ENCODE assay signal across 12 mouse cellular contexts in the genomic region with DNA sequence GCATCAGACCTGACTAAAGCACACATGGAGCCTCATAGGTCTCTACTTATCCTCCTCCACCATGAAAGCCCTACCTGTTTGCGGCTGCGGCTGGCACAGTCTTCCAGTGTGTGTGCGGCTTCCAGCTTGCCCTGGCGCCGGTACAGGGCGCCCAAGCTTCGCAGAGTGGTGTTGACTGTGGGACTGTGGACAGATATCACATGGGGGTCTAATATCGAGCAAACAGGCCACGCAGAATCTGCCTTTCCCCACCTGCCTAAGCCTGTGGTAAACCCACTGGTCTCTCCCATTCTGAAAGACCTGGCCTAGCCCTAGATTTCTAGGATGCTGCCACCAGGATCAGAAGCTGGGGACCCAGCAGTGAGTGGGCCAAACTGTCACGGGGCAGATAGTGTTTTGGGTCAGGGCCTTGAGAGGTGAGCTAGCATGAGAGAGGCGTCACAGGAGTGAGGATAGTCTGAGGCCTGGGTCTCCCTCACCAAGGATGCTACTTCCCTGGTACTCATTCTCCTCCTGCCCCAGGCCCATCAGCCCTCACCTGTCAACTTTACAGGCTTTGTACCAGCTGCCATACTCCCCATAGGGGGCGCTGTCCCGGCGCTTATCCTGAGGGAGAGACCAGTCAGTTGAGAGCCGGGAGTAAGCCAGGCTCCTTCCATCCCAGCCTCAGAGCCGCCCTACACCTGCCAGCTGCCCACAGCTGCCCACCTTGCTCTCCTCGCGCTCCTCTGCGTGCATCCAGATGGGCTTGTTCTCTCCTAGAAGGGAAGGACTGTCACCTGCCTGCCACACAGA. TPM values are rescaled to one million over a fixed set of nuclear protein-coding genes. Genes with fewer than 3 reads are reported as not detected.
DNase-seq lines count a peak whose midpoint lies in the region; ATAC-seq and TF ChIP-seq lines count a peak whose summit lies in the region.
"Had no signal": no experiment of that assay in that cellular context is flagged by ENCODE, and none has a peak within 500 bp of the region (broad histone marks: within the 10 kb centered on the region; RNA-seq: fewer than 3 reads in every experiment).

No protein-coding gene starts in this region.

- TF ChIP-seq CTCF in lung, embryonic 14.5 days (IDR thresholded peaks at IDR 0.05; ENCODE audit: low read depth): peak; percentile 45
- peak; percentile 64 for TF ChIP-seq CTCF in lung, postnatal 0 days (IDR thresholded peaks at IDR 0.05)

- ATAC-seq in forebrain, embryonic 13.5 days: no peak
- ATAC-seq in forebrain, embryonic 16.5 days: no peak
- ATAC-seq in lung, embryonic 14.5 days (ENCODE audit: insufficient read depth): no peak
- ATAC-seq in lung, postnatal 0 days: no peak
- no peak for ATAC-seq in monocyte, adult 5-6 weeks (replicated peaks; ENCODE audit: insufficient number of reproducible peaks, low FRiP score, low TSS enrichment, poor library complexity, severe bottlenecking)
- ATAC-seq: Patski had no signal

- 72% methylated on average over 19 of the region's 19 CpGs for WGBS in forebrain, embryonic 13.5 days
- WGBS in forebrain, embryonic 16.5 days: 75% methylated on average over 19 of the region's 19 CpGs
- 70% methylated on average over 19 of the region's 19 CpGs for WGBS in lung, embryonic 14.5 days
- 68% methylated on average over 19 of the region's 19 CpGs for WGBS in lung, postnatal 0 days

- H3K27ac ChIP-seq in forebrain, embryonic 13.5 days: no peak overlapping the region
- no peak overlapping the region for H3K27ac ChIP-seq in forebrain, embryonic 16.5 days (ENCODE audit: low read length)
- peak overlapping the region; percentile 45; the same call in 1 of the 2 replicates for H3K27ac ChIP-seq in lung, embryonic 14.5 days (ENCODE audit: low read depth)
- no peak overlapping the region for H3K27ac ChIP-seq in lung, postnatal 0 days (ENCODE audit: low read length)
- H3K27ac ChIP-seq: embryonic facial prominence, embryonic 13.5 days; liver, embryonic 15.5 days had no signal

- H3K4me1 ChIP-seq in forebrain, embryonic 13.5 days: peaks cover 23% of the 10 kb centered on the region
- peaks cover 14% of the 10 kb centered on the region for H3K4me1 ChIP-seq in forebrain, embryonic 16.5 days (replicated peaks; ENCODE audit: control insufficient read depth, insufficient read depth, low read length)
- H3K4me1 ChIP-seq in lung, embryonic 14.5 days (ENCODE audit: insufficient read depth): peaks cover 5% of the 10 kb centered on the region; the same call in 1 of the 2 replicates
- peaks cover 7% of the 10 kb centered on the region; the same call in 1 of the 2 replicates for H3K4me1 ChIP-seq in lung, postnatal 0 days (ENCODE audit: insufficient read depth, low read depth, low read length)

- no peak overlapping the region for H3K4me2 ChIP-seq in forebrain, embryonic 13.5 days
- H3K4me2 ChIP-seq in forebrain, embryonic 16.5 days (ENCODE audit: low read length): no peak overlapping the region
- no peak overlapping the region for H3K4me2 ChIP-seq in lung, embryonic 14.5 days
- no peak overlapping the region for H3K4me2 ChIP-seq in lung, postnatal 0 days (replicated peaks; ENCODE audit: low read depth, low read length)
- H3K4me2 ChIP-seq: embryonic facial prominence, embryonic 13.5 days; liver, embryonic 15.5 days had no signal

- DNase-seq in lung, embryonic 14.5 days: no peak
- DNase-seq in lung, adult 18-20 months: no peak
- peak; percentile 77 for DNase-seq in R1 (ENCODE audit: low read depth, low spot score)
- no peak for DNase-seq in lung, postnatal 0 days (ENCODE audit: low spot score)
- no peak for DNase-seq in Muller cell, postnatal 12 days (ENCODE audit: inconsistent ontology term)
- DNase-seq: heart, postnatal 10 days had no signal

- peaks cover 69% of the 10 kb centered on the region for H3K36me3 ChIP-seq in forebrain, embryonic 13.5 days (ENCODE audit: poor library complexity, severe bottlenecking)
- H3K36me3 ChIP-seq in forebrain, embryonic 16.5 days (ENCODE audit: control insufficient read depth, insufficient read depth): peaks cover 17% of the 10 kb centered on the region
- peaks cover 54% of the 10 kb centered on the region for H3K36me3 ChIP-seq in lung, embryonic 14.5 days (ENCODE audit: insufficient read depth)
- 0 out of 2 replicates have a peak, but pooled peaks cover 4% of the 10 kb centered on the region for H3K36me3 ChIP-seq in lung, postnatal 0 days (ENCODE audit: insufficient read depth, low read length)

- no peak overlapping the region for H3K4me3 ChIP-seq in forebrain, embryonic 13.5 days
- no peak overlapping the region for H3K4me3 ChIP-seq in forebrain, embryonic 16.5 days (replicated peaks; ENCODE audit: low read length)
- H3K4me3 ChIP-seq in lung, embryonic 14.5 days (ENCODE audit: low read depth, low read length): no peak overlapping the region
- H3K4me3 ChIP-seq in lung, postnatal 0 days (ENCODE audit: low read depth, low read length): no peak overlapping the region
- H3K4me3 ChIP-seq: embryonic facial prominence, embryonic 13.5 days; liver, embryonic 15.5 days had no signal

- no peaks in the 10 kb centered on the region for H3K9me3 ChIP-seq in forebrain, embryonic 13.5 days (replicated peaks)
- H3K9me3 ChIP-seq in forebrain, embryonic 16.5 days (ENCODE audit: control insufficient read depth, low read length): no peaks in the 10 kb centered on the region
- no peaks in the 10 kb centered on the region for H3K9me3 ChIP-seq in lung, embryonic 14.5 days (ENCODE audit: low read depth, low read length)
- H3K9me3 ChIP-seq in lung, postnatal 0 days (ENCODE audit: low read length): no peaks in the 10 kb centered on the region
- H3K9me3 ChIP-seq: embryonic facial prominence, embryonic 13.5 days; liver, embryonic 15.5 days had no signal

- 0 out of 2 replicates have a peak overlapping the region, but pooled peaks have one; percentile 26 for H3K9ac ChIP-seq in forebrain, embryonic 13.5 days
- H3K9ac ChIP-seq in forebrain, embryonic 16.5 days (replicated peaks; ENCODE audit: low read depth, low read length): no peak overlapping the region
- H3K9ac ChIP-seq in lung, embryonic 14.5 days: no peak overlapping the region; the same call in 1 of the 2 replicates
- H3K9ac ChIP-seq in lung, postnatal 0 days (replicated peaks; ENCODE audit: low read depth): no peak overlapping the region
- H3K9ac ChIP-seq: liver, embryonic 15.5 days had no signal

- no peaks in the 10 kb centered on the region for H3K27me3 ChIP-seq in forebrain, embryonic 13.5 days
- H3K27me3 ChIP-seq in forebrain, embryonic 16.5 days (replicated peaks; ENCODE audit: control insufficient read depth, insufficient read depth, low read length): no peaks in the 10 kb centered on the region
- no peaks in the 10 kb centered on the region for H3K27me3 ChIP-seq in lung, embryonic 14.5 days (ENCODE audit: insufficient read depth, low read length)
- H3K27me3 ChIP-seq in lung, postnatal 0 days (replicated peaks; ENCODE audit: insufficient read depth, low read length): no peaks in the 10 kb centered on the region
- H3K27me3 ChIP-seq: embryonic facial prominence, embryonic 13.5 days; liver, embryonic 15.5 days; Patski had no signal

- TF ChIP-seq EP300 in lung, postnatal 0 days (IDR thresholded peaks at IDR 0.05): no peak

RNA-seq across cellular contexts. Expression of a gene that starts 3.0 kb away (rescaled TPM):
- polyA plus RNA-seq in forebrain, embryonic 13.5 days (2015; fragmentation: Nextera tagmentation; extraction: Ambion mirVana): 235 and 252 TPM in 2 replicates
- polyA plus RNA-seq in forebrain, embryonic 16.5 days (2015; fragmentation: Nextera tagmentation; extraction: Ambion mirVana): 239 and 241 TPM in 2 replicates
- 278 and 289 TPM in 2 replicates for polyA plus RNA-seq in lung, embryonic 14.5 days (2014; fragmentation: Nextera tagmentation; extraction: Ambion mirVana)
- polyA plus RNA-seq in lung, postnatal 0 days (2015; fragmentation: Nextera tagmentation; extraction: Ambion mirVana): 228 and 240 TPM in 2 replicates
- total RNA-seq in monocyte, adult 5-6 weeks (2017): 87.3 to 123 TPM (median 101 TPM) in 3 replicates

RNA-seq across cellular contexts. Expression of a gene that starts 8.5 kb away (rescaled TPM):
- 41.1 and 43.6 TPM in 2 replicates for polyA plus RNA-seq in forebrain, embryonic 13.5 days (2015; fragmentation: Nextera tagmentation; extraction: Ambion mirVana)
- polyA plus RNA-seq in forebrain, embryonic 16.5 days (2015; fragmentation: Nextera tagmentation; extraction: Ambion mirVana): 48.1 and 55.5 TPM in 2 replicates
- polyA plus RNA-seq in lung, embryonic 14.5 days (2014; fragmentation: Nextera tagmentation; extraction: Ambion mirVana): 20.4 and 24.8 TPM in 2 replicates
- polyA plus RNA-seq in lung, postnatal 0 days (2015; fragmentation: Nextera tagmentation; extraction: Ambion mirVana): 10.1 and 10.8 TPM in 2 replicates
- 9.2 to 25.6 TPM (median 17.2 TPM) in 3 replicates for total RNA-seq in monocyte, adult 5-6 weeks (2017)

RNA-seq across cellular contexts. Expression of a gene that starts 11.5 kb away (rescaled TPM):
- polyA plus RNA-seq in forebrain, embryonic 13.5 days (2015; fragmentation: Nextera tagmentation; extraction: Ambion mirVana): 208 and 212 TPM in 2 replicates
- polyA plus RNA-seq in forebrain, embryonic 16.5 days (2015; fragmentation: Nextera tagmentation; extraction: Ambion mirVana): 297 and 347 TPM in 2 replicates
- 14.8 and 15.3 TPM in 2 replicates for polyA plus RNA-seq in lung, embryonic 14.5 days (2014; fragmentation: Nextera tagmentation; extraction: Ambion mirVana)
- polyA plus RNA-seq in lung, postnatal 0 days (2015; fragmentation: Nextera tagmentation; extraction: Ambion mirVana): 0.70 and 0.89 TPM in 2 replicates
- total RNA-seq in monocyte, adult 5-6 weeks (2017): 0.32 TPM in 1 of 3 replicates, not detected in the others

RNA-seq across cellular contexts. Expression of a gene that starts 21.5 kb away (rescaled TPM):
- 62.4 and 71.4 TPM in 2 replicates for polyA plus RNA-seq in forebrain, embryonic 13.5 days (2015; fragmentation: Nextera tagmentation; extraction: Ambion mirVana)
- 54.0 and 56.0 TPM in 2 replicates for polyA plus RNA-seq in forebrain, embryonic 16.5 days (2015; fragmentation: Nextera tagmentation; extraction: Ambion mirVana)
- 99.2 and 105 TPM in 2 replicates for polyA plus RNA-seq in lung, embryonic 14.5 days (2014; fragmentation: Nextera tagmentation; extraction: Ambion mirVana)
- 93.3 and 105 TPM in 2 replicates for polyA plus RNA-seq in lung, postnatal 0 days (2015; fragmentation: Nextera tagmentation; extraction: Ambion mirVana)
- 10.4 to 13.3 TPM (median 10.5 TPM) in 3 replicates for total RNA-seq in monocyte, adult 5-6 weeks (2017)

RNA-seq across cellular contexts. Expression of a gene that starts 24.5 kb away (rescaled TPM):
- 2.3 and 2.8 TPM in 2 replicates for polyA plus RNA-seq in forebrain, embryonic 13.5 days (2015; fragmentation: Nextera tagmentation; extraction: Ambion mirVana)
- 8.0 and 15.8 TPM in 2 replicates for polyA plus RNA-seq in forebrain, embryonic 16.5 days (2015; fragmentation: Nextera tagmentation; extraction: Ambion mirVana)
- polyA plus RNA-seq in lung, embryonic 14.5 days (2014; fragmentation: Nextera tagmentation; extraction: Ambion mirVana): 3.1 and 4.4 TPM in 2 replicates
- 4.1 and 4.5 TPM in 2 replicates for polyA plus RNA-seq in lung, postnatal 0 days (2015; fragmentation: Nextera tagmentation; extraction: Ambion mirVana)
- 0.67 to 7.8 TPM (median 3.3 TPM) in 3 replicates for total RNA-seq in monocyte, adult 5-6 weeks (2017)

Comparison
In these comparisons a context has a peak if more than half of its experiments do, and no peak if none do; other contexts are left out.
1. RNA of a gene that starts 11.5 kb away (polyA plus RNA-seq): 297 to 347 TPM in forebrain, embryonic 16.5 days and 208 to 212 TPM in forebrain, embryonic 13.5 days; 14.8 to 15.3 TPM in lung, embryonic 14.5 days and 0.70 to 0.89 TPM in lung, postnatal 0 days; every median in the first group is over 10 times any median in the second.